Mouse (Mus musculus): Measurements from ENCODE around the gene Klhdc10.

- TF ChIP-seq CTCF (IDR thresholded peaks at IDR 0.05; ENCODE audit: borderline replicate concordance, control insufficient read depth, extremely low read depth, insufficient read depth, low read length, poor library complexity) (no peak), POLR2A (IDR thresholded peaks at IDR 0.05; ENCODE audit: control insufficient read depth, extremely low read depth, insufficient read depth, low read length, poor library complexity) (no peak)
Measured at GRCm38 (mm10) chr6:30499049-30499448, 97.4 kb downstream of the Klhdc10 start.

All from thymus, adult 2 months (tissue).